Mouse (Mus musculus) embryo, embryonic 11.5 days (tissue): Measurements from ENCODE around the gene Scrn3.

Source experiments
- DNase-seq: peaks from one replicate; pipeline ENCODE4 v3.0.0-alpha.2; 2012; ENCODE audit warnings: low read depth, low spot score

Scrn3 gene

DNA sequence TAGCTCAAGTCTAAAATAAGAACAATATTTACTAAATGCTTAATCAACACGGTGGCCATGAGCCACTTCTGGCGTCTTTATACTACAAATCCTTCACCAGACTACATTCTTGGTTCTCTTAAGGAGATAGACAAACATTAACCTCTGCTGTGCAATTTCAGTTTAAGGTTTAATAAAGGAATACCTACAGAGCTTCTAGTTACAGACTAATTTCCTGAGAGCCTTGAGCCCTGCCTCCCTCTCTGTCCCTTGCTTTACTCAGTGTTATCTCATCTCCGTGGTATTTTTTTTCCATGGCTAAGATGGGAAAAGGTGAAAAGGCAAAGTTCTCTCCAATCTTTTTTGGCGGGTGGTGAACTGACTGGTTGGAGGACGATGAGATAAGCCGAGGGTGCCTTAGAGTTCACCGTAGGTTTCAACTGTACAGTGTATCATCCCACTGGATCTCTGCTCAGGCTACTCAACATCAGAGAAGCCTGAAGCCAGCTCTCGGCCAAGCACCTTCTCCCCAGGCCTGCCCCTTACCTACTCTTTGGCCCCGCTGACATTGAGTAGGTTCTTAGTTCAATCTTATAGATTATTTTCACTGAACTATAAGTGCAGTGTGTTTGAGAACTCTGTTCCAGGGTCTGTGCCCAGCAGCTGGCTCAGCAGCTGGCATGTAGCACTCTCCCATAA, 68.0 kb downstream of the Scrn3 start:
- DNase-seq, result no peak

DNA sequence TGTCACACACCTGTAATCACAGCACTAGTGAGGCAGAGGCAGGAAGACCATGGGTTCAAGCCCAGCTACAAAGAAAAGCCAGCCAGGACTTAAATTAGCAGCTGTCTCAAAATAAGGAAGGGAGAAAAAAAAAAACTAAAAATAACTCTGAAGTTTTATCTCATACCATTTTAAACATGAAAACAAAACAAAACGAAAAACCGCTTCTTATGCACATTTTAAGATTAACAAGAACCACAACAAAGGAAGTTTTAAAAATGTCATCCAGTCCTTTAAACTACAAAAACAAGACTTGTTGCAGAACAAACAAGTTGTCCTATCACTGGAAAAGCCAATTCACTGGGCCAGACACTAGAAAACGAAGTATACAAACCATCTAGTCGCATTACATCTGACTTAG, 72.8 kb downstream of the Scrn3 start:
- DNase-seq, result no peak

DNA sequence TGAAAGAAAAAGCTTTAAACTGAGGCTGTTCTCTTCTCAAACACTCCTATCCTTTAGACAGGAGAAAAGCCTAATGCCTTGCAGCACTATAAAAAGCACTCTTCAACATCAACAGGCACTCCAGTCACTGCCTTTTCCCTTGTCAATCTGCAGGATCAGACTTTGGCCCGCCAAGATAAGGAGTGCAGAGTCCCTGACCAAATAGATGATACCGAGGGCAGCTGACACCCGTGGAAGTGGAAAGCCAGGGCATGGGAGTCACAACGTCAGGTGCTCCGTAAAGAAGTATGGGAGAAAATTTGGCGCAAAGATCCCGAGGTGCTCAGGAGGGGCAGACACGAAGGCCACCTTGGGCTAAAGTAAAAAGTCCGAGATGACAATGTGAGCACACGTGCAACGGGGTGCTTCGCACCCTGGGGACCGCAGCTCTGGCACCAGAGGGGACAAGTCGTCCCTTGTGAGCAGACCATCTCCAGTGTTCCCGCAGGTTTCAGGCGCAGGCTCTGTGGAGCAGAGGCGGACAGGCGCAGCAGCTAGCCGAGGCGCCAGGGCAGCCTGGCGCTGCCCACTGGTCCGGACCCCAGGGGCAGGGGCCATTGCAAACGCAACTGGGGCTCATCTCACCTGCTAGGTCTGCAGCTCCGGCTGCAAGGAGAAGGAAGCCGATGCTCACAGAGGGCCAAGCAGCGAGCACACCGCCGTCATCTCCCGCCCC, 73.4 kb downstream of the Scrn3 start:
- DNase-seq, result no peak

DNA sequence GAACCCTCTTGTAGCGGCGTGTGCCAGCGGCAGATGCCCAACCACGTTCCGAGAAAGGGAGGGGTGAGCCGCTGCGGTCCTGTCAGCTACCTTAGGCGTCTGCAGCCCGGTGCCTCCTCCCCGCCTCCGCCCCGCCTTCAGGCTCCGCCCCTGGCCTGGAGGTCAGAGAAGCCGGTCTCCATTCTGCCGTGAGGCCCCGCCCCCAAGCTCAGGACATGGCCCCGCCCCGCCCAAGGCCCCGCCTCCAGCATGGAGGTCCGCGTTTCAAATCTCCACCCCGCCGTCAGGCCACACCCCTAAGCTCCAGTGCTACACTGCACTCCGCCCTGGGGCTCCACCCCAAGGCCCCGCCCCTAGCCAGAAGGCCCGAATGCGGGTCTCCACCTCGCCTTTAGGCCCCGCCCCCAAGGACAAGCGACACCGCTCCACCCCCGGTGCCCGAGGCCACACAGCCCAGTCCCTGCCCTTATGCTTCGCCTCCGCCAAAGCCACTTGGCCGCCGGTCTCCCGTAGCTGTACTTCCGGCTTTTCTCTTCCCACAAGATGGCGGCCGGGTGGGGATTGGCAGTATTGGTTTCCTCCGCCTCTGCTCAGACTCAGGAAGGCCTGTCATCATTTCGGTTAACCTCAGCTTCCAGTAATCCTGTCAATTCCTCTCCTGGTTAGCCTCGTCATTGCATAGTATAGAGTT, 74.1 kb downstream of the Scrn3 start, which contains the start of gene Gpr155:
Gene Gpr155 (minus strand): TSS at position 217 of the 691 bp plus-strand sequence.
- DNase-seq, result peak; percentile 96
